In genomic region chr17:55944387-55944865, GRCm38 (mm10) we compare ENCODE assay signal across 9 mouse cellular contexts. TPM values are rescaled to one million over a fixed set of nuclear protein-coding genes. Genes with fewer than 3 reads are reported as not detected.
DNase-seq lines count a peak whose midpoint lies in the region; ATAC-seq and TF ChIP-seq lines count a peak whose summit lies in the region.
"Not testable (repeated sequence)": the region's sequence is repeated elsewhere in the genome, so short reads cannot be mapped to it uniquely, and the experiment has no call there.
"Had no signal": no experiment of that assay in that cellular context is flagged by ENCODE, and none has a peak within 500 bp of the region (broad histone marks: within the 10 kb centered on the region; RNA-seq: fewer than 3 reads in every experiment).

No protein-coding gene starts in this region.

- not testable (repeated sequence) for H3K27me3 ChIP-seq in MEL (ENCODE audit: control insufficient read depth in 1 of 2, insufficient read depth in 2 of 2, low read length in 2 of 2); embryonic facial prominence, embryonic 15.5 days; heart, adult 2 months (ENCODE audit: control insufficient read depth, insufficient read depth, low read length); hindbrain, embryonic 16.5 days (replicated peaks; ENCODE audit: control insufficient read depth, insufficient read depth, low read length); limb, embryonic 10.5 days (ENCODE audit: low read depth, poor library complexity, severe bottlenecking); midbrain, embryonic 14.5 days (ENCODE audit: control insufficient read depth, insufficient read depth, low read length); stomach, embryonic 15.5 days (replicated peaks)

- H3K9ac ChIP-seq in MEL (ENCODE audit: control insufficient read depth, low read depth, low read length, poor library complexity, severe bottlenecking), result peak overlapping the region; percentile 58
- H3K9ac ChIP-seq in embryonic facial prominence, embryonic 15.5 days; stomach, embryonic 15.5 days: not testable (repeated sequence)
- peak overlapping the region; percentile 69 for H3K9ac ChIP-seq in heart, adult 2 months (ENCODE audit: low read depth, low read length)
- H3K9ac ChIP-seq in hindbrain, embryonic 16.5 days (ENCODE audit: low read depth, low read length), result peak overlapping the region; percentile 76
- peak overlapping the region; percentile 36; the same call in 1 of the 2 replicates for H3K9ac ChIP-seq in midbrain, embryonic 14.5 days (replicated peaks; ENCODE audit: low read length)

- H3K27ac ChIP-seq in MEL (ENCODE audit: control insufficient read depth, low read depth, low read length), result peak overlapping the region; percentile 49
- H3K27ac ChIP-seq in embryonic facial prominence, embryonic 15.5 days (replicated peaks), result peak overlapping the region; percentile 96
- peak overlapping the region; percentile 94 for H3K27ac ChIP-seq in heart, adult 2 months
- peak overlapping the region; percentile 86 for H3K27ac ChIP-seq in hindbrain, embryonic 16.5 days (ENCODE audit: low read depth, low read length)
- peak overlapping the region; percentile 85; the same call in 1 of the 2 replicates for H3K27ac ChIP-seq in limb, embryonic 10.5 days
- H3K27ac ChIP-seq in midbrain, embryonic 14.5 days (replicated peaks; ENCODE audit: low read depth, low read length), result peak overlapping the region; percentile 87
- peak overlapping the region; percentile 96 for H3K27ac ChIP-seq in stomach, embryonic 15.5 days

- peak; percentile 48 for ATAC-seq in embryonic facial prominence, embryonic 15.5 days (ENCODE audit: insufficient number of reproducible peaks, low FRiP score, low TSS enrichment, low read depth)
- not testable (repeated sequence) for ATAC-seq in hindbrain, embryonic 16.5 days; midbrain, embryonic 14.5 days (ENCODE audit: low FRiP score, low TSS enrichment); stomach, embryonic 15.5 days (ENCODE audit: insufficient read depth, low FRiP score, low read depth)

- intact Hi-C loops in heart, adult 2 months (cut with DNase I), result loop anchor here (2.0 kb wide), 1 partner anchor 14 kb away; the partner anchor contains the start of gene Yju2

- H3K4me3 ChIP-seq in MEL (ENCODE audit: control insufficient read depth in 1 of 2, insufficient read depth in 1 of 2, low read depth in 2 of 2, low read length in 2 of 2), result peak overlapping the region; percentile 75 to 92; a peak in 3 of 4 replicates
- H3K4me3 ChIP-seq in embryonic facial prominence, embryonic 15.5 days (replicated peaks), result peak overlapping the region; percentile 54
- H3K4me3 ChIP-seq in heart, adult 2 months, result peak overlapping the region; percentile 64
- H3K4me3 ChIP-seq in hindbrain, embryonic 16.5 days (ENCODE audit: low read length), result peak overlapping the region; percentile 54
- H3K4me3 ChIP-seq in limb, embryonic 10.5 days, result peak overlapping the region; percentile 60
- H3K4me3 ChIP-seq in lung, adult 2 months (replicated peaks; ENCODE audit: extremely low read depth, low read depth, low read length), result peak overlapping the region; percentile 15
- H3K4me3 ChIP-seq in midbrain, embryonic 14.5 days (replicated peaks; ENCODE audit: low read depth, low read length), result peak overlapping the region; percentile 41
- peak overlapping the region; percentile 54 for H3K4me3 ChIP-seq in stomach, embryonic 15.5 days (replicated peaks)

- H3K36me3 ChIP-seq in MEL (ENCODE audit: control insufficient read depth in 1 of 2, insufficient read depth in 2 of 2, low read length in 2 of 2); heart, adult 2 months (ENCODE audit: control insufficient read depth, insufficient read depth, low read length); hindbrain, embryonic 16.5 days (ENCODE audit: control insufficient read depth, insufficient read depth, low read length); midbrain, embryonic 14.5 days (ENCODE audit: control insufficient read depth, insufficient read depth, low read length); stomach, embryonic 15.5 days: not testable (repeated sequence)
- peaks cover 16% of the 10 kb centered on the region; the same call in 1 of the 2 replicates for H3K36me3 ChIP-seq in embryonic facial prominence, embryonic 15.5 days
- peaks cover 12% of the 10 kb centered on the region for H3K36me3 ChIP-seq in limb, embryonic 10.5 days

- not testable (repeated sequence) for H3K79me2 ChIP-seq in MEL (ENCODE audit: control insufficient read depth, insufficient read depth, low read length, poor library complexity); heart, adult 2 months (replicated peaks; ENCODE audit: control insufficient read depth, insufficient read depth, low read length)

- DNase-seq in MEL (ENCODE audit: low read depth, low spot score), result peak; percentile 33
- DNase-seq in heart, adult 2 months; limb, embryonic 10.5 days (ENCODE audit: low spot score); lung, adult 2 months; midbrain, embryonic 14.5 days: not testable (repeated sequence)

- TF ChIP-seq EP300 in MEL (IDR thresholded peaks at IDR 0.05; ENCODE audit: low read depth in 1 of 2, low read length in 2 of 2); heart, adult 2 months (IDR thresholded peaks at IDR 0.05; ENCODE audit: insufficient read depth, low read depth, low read length): not testable (repeated sequence)

- not testable (repeated sequence) for TF ChIP-seq RAD21 in MEL (IDR thresholded peaks at IDR 0.05; ENCODE audit: low read depth, low read length)

- H3K4me1 ChIP-seq in MEL (ENCODE audit: control insufficient read depth in 1 of 2, insufficient read depth in 2 of 2, low read length in 2 of 2); embryonic facial prominence, embryonic 15.5 days; heart, adult 2 months (ENCODE audit: control insufficient read depth, insufficient read depth, low read length); hindbrain, embryonic 16.5 days (ENCODE audit: control insufficient read depth, insufficient read depth, low read depth, low read length); limb, embryonic 10.5 days; lung, adult 2 months (ENCODE audit: control insufficient read depth, insufficient read depth, low read length); midbrain, embryonic 14.5 days (ENCODE audit: control insufficient read depth, insufficient read depth, low read length); stomach, embryonic 15.5 days: not testable (repeated sequence)

- not testable (repeated sequence) for TF ChIP-seq POLR2A in MEL (IDR thresholded peaks at IDR 0.05; ENCODE audit: control insufficient read depth in 1 of 2, insufficient read depth in 1 of 2, low read depth in 1 of 2, low read length in 2 of 2, poor library complexity in 1 of 2); heart, adult 2 months (IDR thresholded peaks at IDR 0.05; ENCODE audit: insufficient read depth, low read depth, low read length); lung, adult 2 months (IDR thresholded peaks at IDR 0.05; ENCODE audit: borderline replicate concordance, extremely low read depth, low read depth, low read length)

- H3K4me2 ChIP-seq in embryonic facial prominence, embryonic 15.5 days (replicated peaks), result peak overlapping the region; percentile 83
- H3K4me2 ChIP-seq in hindbrain, embryonic 16.5 days (ENCODE audit: low read length), result peak overlapping the region; percentile 84
- H3K4me2 ChIP-seq in midbrain, embryonic 14.5 days (ENCODE audit: low read length), result peak overlapping the region; percentile 76
- H3K4me2 ChIP-seq in stomach, embryonic 15.5 days, result peak overlapping the region; percentile 81

- WGBS in embryonic facial prominence, embryonic 15.5 days, result 29% methylated on average over 10 of the region's 10 CpGs
- WGBS in heart, adult 2 months, result 19% methylated on average over 10 of the region's 10 CpGs
- 39% methylated on average over 10 of the region's 10 CpGs for WGBS in hindbrain, embryonic 16.5 days
- WGBS in limb, embryonic 10.5 days, result 39% methylated on average over 10 of the region's 10 CpGs
- WGBS in lung, adult 2 months, result 17% methylated on average over 10 of the region's 10 CpGs
- WGBS in midbrain, embryonic 14.5 days, result 40% methylated on average over 10 of the region's 10 CpGs
- 20% methylated on average over 10 of the region's 10 CpGs for WGBS in stomach, embryonic 15.5 days

- not testable (repeated sequence) for TF ChIP-seq CTCF in MEL (IDR thresholded peaks at IDR 0.05 in 2 of 3, conservative IDR thresholded peaks at IDR 0.05 in 1 of 3; ENCODE audit: control insufficient read depth in 1 of 3, insufficient read depth in 1 of 3, low read depth in 2 of 3, low read length in 3 of 3, poor library complexity in 1 of 3, severe bottlenecking in 1 of 3); heart, adult 2 months (IDR thresholded peaks at IDR 0.05); lung, adult 2 months (IDR thresholded peaks at IDR 0.05; ENCODE audit: insufficient read depth, low read length)

- H3K9me3 ChIP-seq in MEL (replicated peaks; ENCODE audit: insufficient read depth, low read length); embryonic facial prominence, embryonic 15.5 days (replicated peaks); hindbrain, embryonic 16.5 days (ENCODE audit: control insufficient read depth, low read length); limb, embryonic 10.5 days (replicated peaks); midbrain, embryonic 14.5 days (ENCODE audit: control insufficient read depth, low read length); stomach, embryonic 15.5 days: not testable (repeated sequence)

RNA-seq across cellular contexts. Expression of gene Zfp119b, which starts 4.9 kb away (rescaled TPM):
- total RNA-seq in MEL (2012; rRNA removed), result 1.6 and 2.0 TPM in 2 replicates
- 1 to 10 TPM in 1 of 2 experiments, not detected in 1; 1.1 TPM for polyA plus RNA-seq in MEL (2012; ENCODE audit: insufficient read depth in 1 of 2, insufficient read length in 2 of 2, low read depth in 1 of 2, low replicate concordance in 2 of 2, missing spikeins in 1 of 2)
- polyA plus RNA-seq in embryonic facial prominence, embryonic 15.5 days (2015; fragmentation: Nextera tagmentation; extraction: Ambion mirVana), result 6.8 and 7.4 TPM in 2 replicates
- 1 to 10 TPM; 2.5 to 3.9 TPM for total RNA-seq in heart, adult 2 months (2021)
- polyA plus RNA-seq in heart, adult 2 months (2012; rRNA removed), result 0.49 and 1.2 TPM in 2 replicates
- 6.9 and 8.7 TPM in 2 replicates for polyA plus RNA-seq in hindbrain, embryonic 16.5 days (2015; fragmentation: Nextera tagmentation; extraction: Ambion mirVana)
- 3.9 and 5.0 TPM in 2 replicates for polyA plus RNA-seq in limb, embryonic 10.5 days (2016; fragmentation: Nextera tagmentation; extraction: Ambion mirVana)
- 0.29 and 0.70 TPM in 2 replicates for polyA plus RNA-seq in lung, adult 2 months (2012; rRNA removed)
- polyA plus RNA-seq in midbrain, embryonic 14.5 days (2014; fragmentation: Nextera tagmentation; extraction: Ambion mirVana), result 10.7 and 13.4 TPM in 2 replicates
- polyA plus RNA-seq in stomach, embryonic 15.5 days (2015; fragmentation: Nextera tagmentation; extraction: Ambion mirVana), result 6.1 and 6.9 TPM in 2 replicates

RNA-seq across cellular contexts. Expression of gene Ebi3, which starts 8.0 kb away (rescaled TPM):
- 0.15 TPM in 1 of 2 replicates, not detected in the other for total RNA-seq in MEL (2012; rRNA removed)
- polyA plus RNA-seq in MEL (2012; ENCODE audit: insufficient read depth in 1 of 2, insufficient read length in 2 of 2, low read depth in 1 of 2, low replicate concordance in 2 of 2, missing spikeins in 1 of 2), result under 1 TPM in 1 of 2 experiments, not detected in 1; 0.86 TPM
- 3.3 and 3.7 TPM in 2 replicates for polyA plus RNA-seq in embryonic facial prominence, embryonic 15.5 days (2015; fragmentation: Nextera tagmentation; extraction: Ambion mirVana)
- under 1 TPM; 0.34 to 0.91 TPM for total RNA-seq in heart, adult 2 months (2021)
- 1.3 and 4.1 TPM in 2 replicates for polyA plus RNA-seq in heart, adult 2 months (2012; rRNA removed)
- 6.3 and 7.2 TPM in 2 replicates for polyA plus RNA-seq in hindbrain, embryonic 16.5 days (2015; fragmentation: Nextera tagmentation; extraction: Ambion mirVana)
- polyA plus RNA-seq in limb, embryonic 10.5 days (2016; fragmentation: Nextera tagmentation; extraction: Ambion mirVana), result 0.90 and 1.1 TPM in 2 replicates
- 7.3 and 12.4 TPM in 2 replicates for polyA plus RNA-seq in lung, adult 2 months (2012; rRNA removed)
- 6.6 and 9.6 TPM in 2 replicates for polyA plus RNA-seq in midbrain, embryonic 14.5 days (2014; fragmentation: Nextera tagmentation; extraction: Ambion mirVana)
- 4.1 TPM in 2 replicates for polyA plus RNA-seq in stomach, embryonic 15.5 days (2015; fragmentation: Nextera tagmentation; extraction: Ambion mirVana)

RNA-seq across cellular contexts. Expression of gene Yju2, which starts 14.5 kb away (rescaled TPM):
- 17.6 and 18.6 TPM in 2 replicates for total RNA-seq in MEL (2012; rRNA removed)
- polyA plus RNA-seq in MEL (2012; ENCODE audit: insufficient read depth in 1 of 2, insufficient read length in 2 of 2, low read depth in 1 of 2, low replicate concordance in 2 of 2, missing spikeins in 1 of 2), result 10 to 100 TPM; 25.2 to 91.8 TPM
- 22.8 and 26.0 TPM in 2 replicates for polyA plus RNA-seq in embryonic facial prominence, embryonic 15.5 days (2015; fragmentation: Nextera tagmentation; extraction: Ambion mirVana)
- total RNA-seq in heart, adult 2 months (2021), result 1 to 10 TPM; 8.3 to 9.2 TPM
- 3.7 and 4.2 TPM in 2 replicates for polyA plus RNA-seq in heart, adult 2 months (2012; rRNA removed)
- polyA plus RNA-seq in hindbrain, embryonic 16.5 days (2015; fragmentation: Nextera tagmentation; extraction: Ambion mirVana), result 20.5 and 23.2 TPM in 2 replicates
- 27.7 and 28.5 TPM in 2 replicates for polyA plus RNA-seq in limb, embryonic 10.5 days (2016; fragmentation: Nextera tagmentation; extraction: Ambion mirVana)
- polyA plus RNA-seq in lung, adult 2 months (2012; rRNA removed), result 8.8 and 9.5 TPM in 2 replicates
- polyA plus RNA-seq in midbrain, embryonic 14.5 days (2014; fragmentation: Nextera tagmentation; extraction: Ambion mirVana), result 20.0 and 21.4 TPM in 2 replicates
- 22.0 and 24.8 TPM in 2 replicates for polyA plus RNA-seq in stomach, embryonic 15.5 days (2015; fragmentation: Nextera tagmentation; extraction: Ambion mirVana)

RNA-seq across cellular contexts. Expression of gene Shd, which starts 25.8 kb away (rescaled TPM):
- total RNA-seq in MEL (2012; rRNA removed), result 0.26 and 0.31 TPM in 2 replicates
- under 1 TPM in 1 of 2 experiments, not detected in 1; 0.89 TPM for polyA plus RNA-seq in MEL (2012; ENCODE audit: insufficient read depth in 1 of 2, insufficient read length in 2 of 2, low read depth in 1 of 2, low replicate concordance in 2 of 2, missing spikeins in 1 of 2)
- 20.4 and 22.2 TPM in 2 replicates for polyA plus RNA-seq in embryonic facial prominence, embryonic 15.5 days (2015; fragmentation: Nextera tagmentation; extraction: Ambion mirVana)
- under 1 TPM; 0.63 to 0.64 TPM for total RNA-seq in heart, adult 2 months (2021)
- polyA plus RNA-seq in heart, adult 2 months (2012; rRNA removed), result 1.9 TPM in 2 replicates
- 177 and 182 TPM in 2 replicates for polyA plus RNA-seq in hindbrain, embryonic 16.5 days (2015; fragmentation: Nextera tagmentation; extraction: Ambion mirVana)
- 23.6 and 39.7 TPM in 2 replicates for polyA plus RNA-seq in limb, embryonic 10.5 days (2016; fragmentation: Nextera tagmentation; extraction: Ambion mirVana)
- 1.6 and 1.9 TPM in 2 replicates for polyA plus RNA-seq in lung, adult 2 months (2012; rRNA removed)
- polyA plus RNA-seq in midbrain, embryonic 14.5 days (2014; fragmentation: Nextera tagmentation; extraction: Ambion mirVana), result 178 and 209 TPM in 2 replicates
- 10.4 and 11.1 TPM in 2 replicates for polyA plus RNA-seq in stomach, embryonic 15.5 days (2015; fragmentation: Nextera tagmentation; extraction: Ambion mirVana)

RNA-seq across cellular contexts. Expression of gene Fsd1, which starts 41.9 kb away (rescaled TPM):
- not detected in 2 replicates for total RNA-seq in MEL (2012; rRNA removed)
- polyA plus RNA-seq in MEL (2012; ENCODE audit: insufficient read depth in 1 of 2, insufficient read length in 2 of 2, low read depth in 1 of 2, low replicate concordance in 2 of 2, missing spikeins in 1 of 2), result not detected
- polyA plus RNA-seq in embryonic facial prominence, embryonic 15.5 days (2015; fragmentation: Nextera tagmentation; extraction: Ambion mirVana), result 12.5 and 16.8 TPM in 2 replicates
- under 1 TPM; 0.50 to 0.61 TPM for total RNA-seq in heart, adult 2 months (2021)
- polyA plus RNA-seq in heart, adult 2 months (2012; rRNA removed), result 0.35 and 0.76 TPM in 2 replicates
- 227 and 252 TPM in 2 replicates for polyA plus RNA-seq in hindbrain, embryonic 16.5 days (2015; fragmentation: Nextera tagmentation; extraction: Ambion mirVana)
- polyA plus RNA-seq in limb, embryonic 10.5 days (2016; fragmentation: Nextera tagmentation; extraction: Ambion mirVana), result 44.0 and 56.6 TPM in 2 replicates
- polyA plus RNA-seq in lung, adult 2 months (2012; rRNA removed), result 0.17 and 0.31 TPM in 2 replicates
- polyA plus RNA-seq in midbrain, embryonic 14.5 days (2014; fragmentation: Nextera tagmentation; extraction: Ambion mirVana), result 141 and 188 TPM in 2 replicates
- polyA plus RNA-seq in stomach, embryonic 15.5 days (2015; fragmentation: Nextera tagmentation; extraction: Ambion mirVana), result 9.8 and 11.7 TPM in 2 replicates
- total RNA-seq: hematopoietic stem cell, adult 5-6 weeks had no signal

Comparison
In these comparisons a context has a peak if more than half of its experiments do, and no peak if none do; other contexts are left out.
1. H3K4me3 ChIP-seq: peak in every context shown above with its lines; median percentile 84 in MEL; 64 in heart, adult 2 months; 60 in limb, embryonic 10.5 days; 54 in embryonic facial prominence, embryonic 15.5 days; 54 in hindbrain, embryonic 16.5 days; 54 in stomach, embryonic 15.5 days; 41 in midbrain, embryonic 14.5 days; 15 in lung, adult 2 months.